Mouse (Mus musculus) c-Kit-positive CD71-positive TER-119-positive erythroid progenitor cells, embryonic 14.5 days (primary cell): ENCODE results near the gene Gpc3.
A peak's percentile ranks its signal among the peaks of the same experiment; 100 is the strongest.
"Not testable (repeated sequence)": the region's sequence is repeated elsewhere in the genome, so short reads cannot be mapped to it uniquely, and the experiment has no call there.

Source experiments
- DNase-seq: peaks from one replicate; pipeline ENCODE4 v3.0.0-alpha.2; 2013; ENCODE audit warnings: low spot score

Gene Gpc3

DNA sequence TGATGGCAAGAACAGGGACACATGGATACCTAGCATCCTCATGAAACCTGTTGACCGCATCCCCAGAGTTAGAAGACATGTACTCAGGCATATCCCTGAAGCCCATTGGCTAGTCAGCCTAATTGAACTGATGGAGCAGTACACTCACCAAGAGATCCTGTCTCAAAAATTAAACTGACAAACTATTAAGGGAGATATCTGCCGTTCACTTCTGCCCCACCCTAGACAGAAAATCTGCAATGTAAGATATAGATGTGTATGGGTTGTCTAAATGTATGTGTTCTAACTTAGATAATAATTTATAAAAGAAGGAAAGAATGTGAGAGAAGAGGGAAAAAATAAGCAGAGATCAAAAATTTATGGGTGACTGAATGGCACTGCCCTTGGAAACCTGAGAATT, 212.6 kb downstream of the Gpc3 start:
- peak; percentile 15 for DNase-seq

DNA sequence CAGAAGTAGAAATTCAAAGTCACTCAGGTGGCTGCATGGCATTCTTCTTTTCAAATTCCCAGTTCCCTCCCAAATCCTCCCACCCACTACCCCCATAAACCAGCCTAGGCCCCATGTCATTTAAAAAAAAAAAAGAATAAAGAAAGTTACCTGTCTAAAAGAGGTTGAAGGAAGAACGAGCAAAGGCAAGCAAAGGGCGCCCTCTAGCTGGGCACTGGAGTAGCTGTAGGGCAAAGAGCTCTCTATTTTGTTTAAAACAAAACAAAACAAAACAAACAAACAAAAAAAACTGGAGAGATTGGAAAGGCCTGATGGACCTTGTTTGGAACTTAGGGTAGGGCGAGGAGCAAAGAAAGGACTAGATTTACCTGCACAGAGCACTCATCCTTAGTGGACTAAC, 238.6 kb downstream of the Gpc3 start:
- DNase-seq = peak; percentile 4

GRCm38 (mm10) chrX:52374209-52374608, 239.5 kb downstream of the Gpc3 start:
- no peak for DNase-seq

- no peak for DNase-seq
These were observed 241.3 kb downstream of the Gpc3 start for GRCm38 (mm10) chrX:52372436-52372835.

DNA sequence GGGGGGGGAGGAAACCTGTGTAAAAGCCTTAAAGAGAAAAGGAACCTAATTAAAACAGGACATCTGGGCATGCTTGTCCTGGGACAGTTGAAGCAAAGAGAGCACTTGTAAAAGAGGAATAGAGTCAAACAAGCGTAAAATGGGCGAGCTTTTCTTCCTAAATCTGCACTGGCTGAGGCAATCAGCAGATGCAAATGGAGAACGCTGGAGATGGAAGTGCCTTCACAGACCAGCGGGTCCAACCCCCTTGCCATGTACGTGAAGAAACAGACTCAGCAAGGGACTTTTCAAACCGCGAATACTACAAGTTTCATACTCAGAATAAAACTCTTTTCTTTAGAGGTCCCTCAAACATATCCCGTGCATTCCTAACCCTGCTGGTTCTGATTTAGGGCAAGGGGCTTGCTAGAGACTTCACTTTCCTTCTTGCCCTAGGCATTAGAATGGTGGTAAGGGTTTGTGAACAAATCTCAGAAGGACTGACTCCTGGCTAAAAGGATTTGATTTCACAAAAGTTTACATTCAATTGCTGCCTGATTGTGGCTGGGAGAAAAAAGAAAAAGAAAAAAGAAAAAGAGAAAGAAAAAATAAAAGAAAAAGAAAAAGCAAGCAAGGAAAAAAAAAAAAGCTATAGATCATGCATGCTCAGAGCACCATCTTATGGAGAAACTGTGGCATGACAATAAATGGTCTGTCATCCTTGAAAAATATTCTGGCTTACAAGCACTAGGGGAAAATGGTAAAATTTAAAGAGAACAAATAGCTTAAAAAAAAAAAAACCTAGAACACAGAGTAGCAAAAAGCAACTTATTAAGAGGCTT, 243.6 kb downstream of the Gpc3 start:
- no peak for DNase-seq

- DNase-seq = no peak
These were observed 244.3 kb downstream of the Gpc3 start for GRCm38 (mm10) chrX:52369304-52369937.

DNA sequence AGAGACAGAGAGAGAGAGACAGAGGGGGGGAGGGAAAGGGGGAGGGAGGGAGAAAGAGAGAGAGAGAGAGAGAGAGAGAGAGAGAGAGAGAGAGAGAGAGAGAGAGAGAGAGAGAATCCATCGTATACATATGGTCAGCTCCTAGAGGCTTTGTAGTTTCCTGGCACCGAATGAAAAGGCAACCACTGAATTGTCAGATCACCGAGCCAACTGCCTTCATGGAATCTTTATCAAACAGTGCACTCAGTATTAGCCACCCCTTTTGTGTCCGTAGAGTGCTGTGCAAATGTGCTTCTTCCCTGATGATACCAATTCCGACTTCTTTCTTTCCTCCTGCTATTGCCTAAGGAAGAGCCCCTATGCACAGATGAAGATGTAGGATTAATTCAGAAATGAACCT, 246.9 kb downstream of the Gpc3 start:
- no peak for DNase-seq

GRCm38 (mm10) chrX:52365790-52366189, 248.0 kb downstream of the Gpc3 start:
- no peak for DNase-seq

GRCm38 (mm10) chrX:52362241-52363011, 251.3 kb downstream of the Gpc3 start:
- no peak for DNase-seq

- DNase-seq = no peak
These were observed 260.8 kb downstream of the Gpc3 start for GRCm38 (mm10) chrX:52352981-52353380.

DNA sequence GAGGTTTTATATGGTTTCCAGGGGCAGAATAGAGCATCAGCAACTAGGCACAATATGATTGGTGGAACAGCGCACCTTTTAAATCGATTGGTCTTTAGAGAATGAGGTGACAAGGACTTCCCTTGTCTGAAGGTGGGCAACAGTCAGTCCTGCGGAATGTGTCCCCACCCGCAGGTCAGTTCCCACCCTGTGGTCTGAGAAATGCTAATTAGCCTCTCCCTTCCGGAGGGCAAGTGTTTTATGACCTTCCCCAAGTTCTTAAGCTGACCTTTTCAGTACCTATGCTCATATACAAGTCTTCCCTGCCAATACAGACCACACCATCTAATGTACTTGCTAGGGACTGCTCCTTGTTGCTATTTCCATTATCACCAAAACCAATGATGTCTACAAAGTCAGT, 263.1 kb downstream of the Gpc3 start:
- not testable (repeated sequence) for DNase-seq

GRCm38 (mm10) chrX:52348773-52349172, 265.0 kb downstream of the Gpc3 start:
- no peak for DNase-seq

DNA sequence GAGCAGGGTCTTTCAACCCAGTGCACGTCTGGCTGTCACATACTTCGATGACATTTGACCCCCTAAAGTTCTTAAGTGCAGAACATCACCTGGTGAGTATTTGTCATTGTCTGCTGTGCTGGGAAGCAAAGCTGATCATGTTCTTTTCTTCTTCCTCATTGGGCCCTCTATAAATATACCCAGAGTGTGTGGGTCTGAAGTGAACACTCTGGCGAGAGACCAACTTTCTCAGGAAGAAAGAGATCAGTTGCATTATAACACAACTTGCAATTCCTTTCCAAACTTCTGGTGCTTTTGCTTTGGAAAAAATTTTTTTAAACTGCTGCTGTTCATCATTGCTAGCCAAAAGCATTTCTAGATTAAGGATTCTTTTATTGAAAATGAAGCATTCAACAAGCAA, 269.7 kb downstream of the Gpc3 start:
- no peak for DNase-seq

GRCm38 (mm10) chrX:52340251-52340650, 273.5 kb downstream of the Gpc3 start:
- no peak for DNase-seq

- DNase-seq = no peak
These were observed 292.0 kb downstream of the Gpc3 start for GRCm38 (mm10) chrX:52321791-52322190.

- no peak for DNase-seq
These were observed 293.1 kb downstream of the Gpc3 start for GRCm38 (mm10) chrX:52320653-52321052.

DNA sequence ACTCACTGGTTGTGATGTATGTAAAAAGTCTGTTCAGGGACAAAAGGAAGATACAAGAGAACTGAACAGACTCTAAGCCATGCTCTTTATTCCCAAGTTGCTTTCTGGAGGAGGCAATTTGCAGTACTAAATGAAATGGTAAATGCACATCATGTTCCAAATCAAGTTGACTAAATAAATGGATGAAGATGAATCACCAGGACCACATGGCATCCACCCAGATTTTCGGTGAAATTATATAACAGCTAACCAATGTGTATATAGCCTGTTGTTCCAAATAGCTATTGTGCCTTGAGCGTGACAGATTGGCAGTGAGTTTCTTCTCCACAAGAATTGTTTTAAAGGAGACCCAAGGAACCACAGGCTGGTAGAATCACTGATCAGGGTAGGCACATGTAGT, 302.8 kb downstream of the Gpc3 start:
- no peak for DNase-seq

DNA sequence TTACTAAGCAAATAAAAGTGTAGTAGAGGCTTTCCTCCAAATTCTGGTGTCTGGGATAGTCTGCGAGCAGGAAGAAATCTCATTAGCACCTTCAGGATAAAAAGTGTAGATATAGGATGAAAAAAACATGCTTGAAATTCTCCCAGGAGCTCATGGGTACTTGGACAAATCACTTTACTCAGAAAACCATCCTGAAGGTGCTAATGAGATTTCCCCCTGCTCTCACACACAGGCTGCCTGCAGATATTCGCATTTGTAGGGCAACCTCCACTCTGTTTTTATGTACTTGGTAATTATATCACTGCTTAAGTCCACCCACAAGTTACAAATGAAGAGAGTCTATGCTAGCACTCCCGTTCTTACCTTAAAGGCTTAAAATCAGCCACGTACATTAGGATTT, 308.5 kb downstream of the Gpc3 start:
- DNase-seq = no peak

- no peak for DNase-seq
These were observed 325.0 kb downstream of the Gpc3 start for GRCm38 (mm10) chrX:52288792-52289191.

- DNase-seq = no peak
These were observed 325.8 kb downstream of the Gpc3 start for GRCm38 (mm10) chrX:52287944-52288343.

GRCm38 (mm10) chrX:52282070-52282469, 331.7 kb downstream of the Gpc3 start:
- no peak for DNase-seq

DNA sequence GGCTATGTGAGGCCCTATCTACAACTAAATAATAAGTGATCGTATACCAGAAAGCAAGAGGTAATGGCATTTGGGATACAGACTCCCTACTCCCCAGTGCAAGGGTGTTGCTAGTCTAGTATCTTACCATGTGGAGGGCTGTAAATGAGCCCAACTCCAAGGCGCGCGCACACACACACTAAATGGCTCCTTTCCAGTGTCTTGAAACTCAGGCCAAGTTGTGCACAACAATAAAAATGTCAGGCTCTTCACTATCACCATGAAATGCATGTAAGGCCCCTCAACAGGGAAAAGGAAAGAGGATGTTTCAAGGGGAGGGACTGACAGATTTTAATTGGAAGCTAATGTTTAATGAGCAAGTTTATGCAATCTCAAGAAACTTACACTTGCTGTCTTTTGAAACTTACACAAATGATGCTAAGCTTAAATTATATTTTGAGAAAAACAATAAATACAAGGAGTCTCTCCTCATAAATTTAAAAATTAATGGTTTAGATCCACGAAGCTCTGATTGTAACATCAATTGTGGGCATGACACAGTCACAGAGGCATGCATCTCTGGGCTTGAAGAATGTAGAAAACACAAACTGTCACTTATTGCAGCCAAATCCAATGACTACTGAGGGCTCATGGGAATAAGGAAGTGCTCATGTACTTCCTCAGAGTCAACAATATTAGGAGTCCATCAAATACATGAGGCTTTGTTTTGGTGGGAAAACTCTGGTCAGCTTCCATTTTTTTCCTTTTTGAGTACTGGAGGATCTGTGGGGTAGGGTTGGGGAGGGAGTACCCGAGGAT, 332.4 kb downstream of the Gpc3 start:
- DNase-seq = no peak
